Mouse (Mus musculus): ENCODE measurements at regions not wholly inside any gene's neighbourhood (a gene's known extent, or its start where the extent isn't known, plus 50 kb on each side); places are given as distances from the start of the nearest gene placed in this dataset.

GRCm38 (mm10) chr8:35948146-35948545 is 182.6 kb downstream of the Gm19410 start:
- Histone ChIP-seq H3K9ac (no peak overlapping the region), H3K9me3 (ENCODE audit: low read depth, low read length) (no peaks in the 10 kb centered on the region), H3K36me3 (ENCODE audit: insufficient read depth) (no peaks in the 10 kb centered on the region), H3K27ac (ENCODE audit: low read depth) (no peak overlapping the region), H3K4me2 (no peak overlapping the region), H3K27me3 (ENCODE audit: insufficient read depth, low read length) (no peaks in the 10 kb centered on the region), H3K4me1 (ENCODE audit: insufficient read depth) (peaks cover 14% of the 10 kb centered on the region), H3K4me3 (ENCODE audit: low read depth, low read length) (no peak overlapping the region)
- ATAC-seq (ENCODE audit: insufficient read depth) (no peak), DNase-seq (no peak)
- no peak for TF ChIP-seq CTCF (IDR thresholded peaks at IDR 0.05; ENCODE audit: low read depth)
- 24% methylated on average over 2 of the region's 2 CpGs for WGBS

GRCm38 (mm10) chr8:35948751-35949183 is 183.2 kb downstream of the Gm19410 start:
- no peak overlapping the region for H3K9ac ChIP-seq
- H3K27ac ChIP-seq (ENCODE audit: low read depth): no peak overlapping the region
- H3K27me3 ChIP-seq (ENCODE audit: insufficient read depth, low read length): no peaks in the 10 kb centered on the region
- peak; percentile 64 for ATAC-seq (ENCODE audit: insufficient read depth)
- no peaks in the 10 kb centered on the region for H3K9me3 ChIP-seq (ENCODE audit: low read depth, low read length)
- peak; percentile 49 for DNase-seq
- WGBS: 13% methylated on average over 9 of the region's 9 CpGs
- H3K36me3 ChIP-seq (ENCODE audit: insufficient read depth): no peaks in the 10 kb centered on the region
- no peak for TF ChIP-seq CTCF (IDR thresholded peaks at IDR 0.05; ENCODE audit: low read depth)
- H3K4me3 ChIP-seq (ENCODE audit: low read depth, low read length): no peak overlapping the region
- peaks cover 14% of the 10 kb centered on the region for H3K4me1 ChIP-seq (ENCODE audit: insufficient read depth)
- H3K4me2 ChIP-seq: no peak overlapping the region

- Histone ChIP-seq H3K4me1 (ENCODE audit: insufficient read depth) (peaks cover 4% of the 10 kb centered on the region; the same call in 1 of the 2 replicates), H3K27ac (ENCODE audit: low read depth) (no peak overlapping the region), H3K4me2 (no peak overlapping the region), H3K9ac (no peak overlapping the region), H3K36me3 (ENCODE audit: insufficient read depth) (no peaks in the 10 kb centered on the region), H3K4me3 (ENCODE audit: low read depth, low read length) (no peak overlapping the region), H3K27me3 (ENCODE audit: insufficient read depth, low read length) (no peaks in the 10 kb centered on the region), H3K9me3 (ENCODE audit: low read depth, low read length) (no peaks in the 10 kb centered on the region)
- no peak for TF ChIP-seq CTCF (IDR thresholded peaks at IDR 0.05; ENCODE audit: low read depth)
- 80% methylated on average over 2 of the region's 2 CpGs for WGBS
- no peak for ATAC-seq (ENCODE audit: insufficient read depth)
- no peak for DNase-seq
Observed at GRCm38 (mm10) chr8:35955506-35955905, 189.9 kb downstream of the Gm19410 start.

- no peak overlapping the region for H3K4me3 ChIP-seq (ENCODE audit: low read depth, low read length)
Observed at GRCm38 (mm10) chr8:35956319-35956718, 190.7 kb downstream of the Gm19410 start.

GRCm38 (mm10) chr8:35959201-35959600 is 193.6 kb downstream of the Gm19410 start:
- TF ChIP-seq CTCF (IDR thresholded peaks at IDR 0.05; ENCODE audit: low read depth): no peak
- peaks cover 10% of the 10 kb centered on the region for H3K4me1 ChIP-seq (ENCODE audit: insufficient read depth)
- ATAC-seq (ENCODE audit: insufficient read depth): no peak
- H3K4me3 ChIP-seq (ENCODE audit: low read depth, low read length): no peak overlapping the region
- 40% methylated on average over 4 of the region's 4 CpGs for WGBS
- no peak overlapping the region for H3K4me2 ChIP-seq
- DNase-seq: no peak
- no peak overlapping the region for H3K9ac ChIP-seq
- no peaks in the 10 kb centered on the region for H3K36me3 ChIP-seq (ENCODE audit: insufficient read depth)
- H3K9me3 ChIP-seq (ENCODE audit: low read depth, low read length): no peaks in the 10 kb centered on the region
- no peaks in the 10 kb centered on the region for H3K27me3 ChIP-seq (ENCODE audit: insufficient read depth, low read length)
- no peak overlapping the region for H3K27ac ChIP-seq (ENCODE audit: low read depth)

More at GRCm38 (mm10) chr8:35956319-35956718, 190.7 kb downstream of the Gm19410 start:
- WGBS: 75% methylated on average over 2 of the region's 2 CpGs
- Histone ChIP-seq H3K9me3 (ENCODE audit: low read depth, low read length) (no peaks in the 10 kb centered on the region), H3K4me1 (ENCODE audit: insufficient read depth) (peaks cover 10% of the 10 kb centered on the region), H3K27me3 (ENCODE audit: insufficient read depth, low read length) (no peaks in the 10 kb centered on the region), H3K27ac (ENCODE audit: low read depth) (no peak overlapping the region), H3K9ac (no peak overlapping the region), H3K36me3 (ENCODE audit: insufficient read depth) (no peaks in the 10 kb centered on the region), H3K4me2 (no peak overlapping the region)
- no peak for TF ChIP-seq CTCF (IDR thresholded peaks at IDR 0.05; ENCODE audit: low read depth)
- DNase-seq: no peak
- no peak for ATAC-seq (ENCODE audit: insufficient read depth)

- ATAC-seq (ENCODE audit: insufficient read depth) (peak; percentile 62; the same call in 1 of the 2 replicates), DNase-seq (no peak)
- H3K9ac ChIP-seq: no peak overlapping the region
- no peaks in the 10 kb centered on the region for H3K27me3 ChIP-seq (ENCODE audit: insufficient read depth, low read length)
- peaks cover 13% of the 10 kb centered on the region for H3K4me1 ChIP-seq (ENCODE audit: insufficient read depth)
- no peak for TF ChIP-seq CTCF (IDR thresholded peaks at IDR 0.05; ENCODE audit: low read depth)
- WGBS: 44% methylated on average over 9 of the region's 9 CpGs
- no peaks in the 10 kb centered on the region for H3K36me3 ChIP-seq (ENCODE audit: insufficient read depth)
- no peak overlapping the region for H3K4me3 ChIP-seq (ENCODE audit: low read depth, low read length)
- H3K9me3 ChIP-seq (ENCODE audit: low read depth, low read length): no peaks in the 10 kb centered on the region
- no peak overlapping the region for H3K4me2 ChIP-seq
- H3K27ac ChIP-seq (ENCODE audit: low read depth): peak overlapping the region; percentile 15; the same call in 1 of the 2 replicates
Observed at GRCm38 (mm10) chr8:35960867-35961614, 195.5 kb downstream of the Gm19410 start.

- no peak for TF ChIP-seq CTCF (IDR thresholded peaks at IDR 0.05; ENCODE audit: low read depth)
- H3K27ac ChIP-seq (ENCODE audit: low read depth): peak overlapping the region; percentile 15; the same call in 1 of the 2 replicates
- H3K36me3 ChIP-seq (ENCODE audit: insufficient read depth): no peaks in the 10 kb centered on the region
- no peak overlapping the region for H3K4me2 ChIP-seq
- no peaks in the 10 kb centered on the region for H3K9me3 ChIP-seq (ENCODE audit: low read depth, low read length)
- WGBS: 57% methylated on average over 20 of the region's 20 CpGs
- no peak for ATAC-seq (ENCODE audit: insufficient read depth)
- peak; percentile 58 for DNase-seq
- H3K27me3 ChIP-seq (ENCODE audit: insufficient read depth, low read length): no peaks in the 10 kb centered on the region
- no peak overlapping the region for H3K4me3 ChIP-seq (ENCODE audit: low read depth, low read length)
- peaks cover 13% of the 10 kb centered on the region for H3K4me1 ChIP-seq (ENCODE audit: insufficient read depth)
- H3K9ac ChIP-seq: no peak overlapping the region
Observed at GRCm38 (mm10) chr8:35961615-35962220, 196.1 kb downstream of the Gm19410 start.

Data from lung, embryonic 14.5 days (tissue).